ENCODE assay signal across 9 mouse cellular contexts in the genomic region with DNA sequence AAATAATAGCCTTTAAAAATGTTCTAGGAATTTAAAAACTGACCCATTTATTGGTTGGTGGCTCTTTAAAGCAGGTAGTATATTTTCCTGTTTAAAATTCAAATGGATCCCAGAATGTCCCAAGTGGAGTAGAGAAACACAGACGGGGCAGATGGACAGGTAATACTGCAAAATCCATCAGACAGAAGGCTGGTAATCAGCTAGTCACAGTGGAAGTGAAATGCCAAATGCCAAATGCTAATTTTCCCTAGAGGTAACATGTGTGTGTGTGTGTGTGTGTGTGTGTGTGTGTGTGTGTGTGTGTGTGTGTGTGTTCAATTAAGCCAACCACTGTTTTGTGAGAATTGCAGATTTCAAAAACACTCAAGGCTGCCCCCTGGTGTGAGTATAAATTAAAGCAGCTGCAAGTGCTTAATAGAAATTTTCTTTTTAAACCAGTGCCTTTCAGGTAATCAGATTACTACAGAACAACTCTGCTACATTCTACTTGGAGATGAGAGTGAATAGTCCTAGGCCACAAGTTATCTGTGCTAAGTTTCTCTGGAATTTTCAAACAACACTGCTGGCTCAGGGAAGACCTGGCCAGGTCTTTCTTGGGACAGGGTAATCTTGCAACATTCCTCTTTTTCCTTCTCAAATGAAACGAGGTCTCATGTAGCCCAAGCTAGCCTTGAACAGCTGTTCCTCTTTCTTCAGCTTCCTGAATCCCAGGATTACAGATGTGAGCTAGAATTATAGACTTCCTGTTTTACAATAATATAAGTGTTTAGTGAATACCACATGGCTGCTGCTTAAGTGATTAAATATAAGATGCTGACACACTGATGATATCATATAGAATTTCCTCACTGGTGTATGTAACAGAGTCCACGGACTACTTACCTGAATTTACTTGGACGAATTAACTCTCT.
DNase-seq lines count a peak whose midpoint lies in the region; ATAC-seq lines count a peak whose summit lies in the region.
"Had no signal": no experiment of that assay in that cellular context is flagged by ENCODE, and none has a peak within 500 bp of the region (broad histone marks: within the 10 kb centered on the region; RNA-seq: fewer than 3 reads in every experiment).

No protein-coding gene starts in this region.

- ATAC-seq in midbrain, embryonic 11.5 days (ENCODE audit: low FRiP score), result 0 out of 2 replicates have a peak, but pooled peaks have one; percentile 52
- no peak for ATAC-seq in midbrain, embryonic 16.5 days
- peak; percentile 65 for ATAC-seq in common myeloid progenitor, adult 5-6 weeks (replicated peaks; ENCODE audit: low read depth, poor library complexity, severe bottlenecking)
- ATAC-seq in hindbrain, embryonic 16.5 days, result peak; percentile 46; the same call in 1 of the 2 replicates

- DNase-seq in adrenal gland, adult 2 months, result peak; percentile 7
- no peak for DNase-seq in adrenal gland, adult 8-10 months
- no peak for DNase-seq in midbrain, embryonic 11.5 days (ENCODE audit: low spot score, missing footprints)
- DNase-seq in retina, embryonic 14.5 days (ENCODE audit: low spot score), result peak; percentile 71
- no peak for DNase-seq in c-Kit-positive CD71-positive TER-119-positive erythroid progenitor cells, embryonic 14.5 days (ENCODE audit: low spot score)

- no peak overlapping the region for H3K4me2 ChIP-seq in midbrain, embryonic 11.5 days
- no peak overlapping the region for H3K4me2 ChIP-seq in midbrain, embryonic 16.5 days (ENCODE audit: low read length)
- no peak overlapping the region for H3K4me2 ChIP-seq in hindbrain, embryonic 16.5 days (ENCODE audit: low read length)
- H3K4me2 ChIP-seq: embryonic facial prominence, embryonic 15.5 days had no signal

- no peaks in the 10 kb centered on the region for H3K9me3 ChIP-seq in midbrain, embryonic 11.5 days (ENCODE audit: control insufficient read depth, low read length)
- no peaks in the 10 kb centered on the region for H3K9me3 ChIP-seq in midbrain, embryonic 16.5 days (replicated peaks; ENCODE audit: control insufficient read depth, low read length, poor library complexity, severe bottlenecking)
- no peaks in the 10 kb centered on the region for H3K9me3 ChIP-seq in hindbrain, embryonic 16.5 days (ENCODE audit: control insufficient read depth, low read length)
- H3K9me3 ChIP-seq: embryonic facial prominence, embryonic 15.5 days had no signal

- no peak overlapping the region for H3K27ac ChIP-seq in midbrain, embryonic 11.5 days (ENCODE audit: low read depth, low read length)
- H3K27ac ChIP-seq in midbrain, embryonic 16.5 days (ENCODE audit: low read length), result no peak overlapping the region
- no peak overlapping the region for H3K27ac ChIP-seq in hindbrain, embryonic 16.5 days (ENCODE audit: low read depth, low read length)
- H3K27ac ChIP-seq: embryonic facial prominence, embryonic 15.5 days had no signal

- no peaks in the 10 kb centered on the region for H3K27me3 ChIP-seq in midbrain, embryonic 11.5 days (ENCODE audit: control insufficient read depth, insufficient read depth, low read length)
- no peaks in the 10 kb centered on the region for H3K27me3 ChIP-seq in midbrain, embryonic 16.5 days (ENCODE audit: control insufficient read depth, insufficient read depth, low read depth, low read length)
- no peaks in the 10 kb centered on the region for H3K27me3 ChIP-seq in hindbrain, embryonic 16.5 days (replicated peaks; ENCODE audit: control insufficient read depth, insufficient read depth, low read length)
- H3K27me3 ChIP-seq: embryonic facial prominence, embryonic 15.5 days had no signal

- H3K9ac ChIP-seq in midbrain, embryonic 11.5 days (ENCODE audit: low read length), result no peak overlapping the region
- H3K9ac ChIP-seq in midbrain, embryonic 16.5 days (ENCODE audit: low read depth, low read length), result no peak overlapping the region
- H3K9ac ChIP-seq in hindbrain, embryonic 16.5 days (ENCODE audit: low read depth, low read length), result no peak overlapping the region
- H3K9ac ChIP-seq: embryonic facial prominence, embryonic 15.5 days had no signal

- H3K36me3 ChIP-seq in midbrain, embryonic 11.5 days (ENCODE audit: control insufficient read depth, insufficient read depth, low read length), result no peaks in the 10 kb centered on the region
- H3K36me3 ChIP-seq in midbrain, embryonic 16.5 days (ENCODE audit: control insufficient read depth, insufficient read depth, low read length), result no peaks in the 10 kb centered on the region
- no peaks in the 10 kb centered on the region for H3K36me3 ChIP-seq in hindbrain, embryonic 16.5 days (ENCODE audit: control insufficient read depth, insufficient read depth, low read length)
- H3K36me3 ChIP-seq: embryonic facial prominence, embryonic 15.5 days had no signal

- no peak overlapping the region for H3K4me3 ChIP-seq in midbrain, embryonic 11.5 days (ENCODE audit: low read depth, low read length)
- no peak overlapping the region for H3K4me3 ChIP-seq in midbrain, embryonic 16.5 days (ENCODE audit: low read depth, low read length)
- H3K4me3 ChIP-seq in hindbrain, embryonic 16.5 days (ENCODE audit: low read length), result no peak overlapping the region
- H3K4me3 ChIP-seq: embryonic facial prominence, embryonic 15.5 days had no signal

- H3K4me1 ChIP-seq in midbrain, embryonic 11.5 days (ENCODE audit: control insufficient read depth, insufficient read depth, low read length), result no peaks in the 10 kb centered on the region
- no peaks in the 10 kb centered on the region for H3K4me1 ChIP-seq in midbrain, embryonic 16.5 days (ENCODE audit: control insufficient read depth, insufficient read depth, low read length)
- H3K4me1 ChIP-seq in hindbrain, embryonic 16.5 days (ENCODE audit: control insufficient read depth, insufficient read depth, low read depth, low read length), result no peaks in the 10 kb centered on the region
- H3K4me1 ChIP-seq: embryonic facial prominence, embryonic 15.5 days had no signal

- WGBS in midbrain, embryonic 11.5 days, result 68% methylated on average over 4 of the region's 4 CpGs
- WGBS in midbrain, embryonic 16.5 days, result 59% methylated on average over 4 of the region's 4 CpGs
- 61% methylated on average over 4 of the region's 4 CpGs for WGBS in hindbrain, embryonic 16.5 days

Comparison
In these comparisons a context has a peak if more than half of its experiments do, and no peak if none do; other contexts are left out.
1. DNase-seq: peak in adrenal gland, adult 2 months (single experiment) and retina, embryonic 14.5 days (single experiment); none in adrenal gland, adult 8-10 months (single experiment), midbrain, embryonic 11.5 days (single experiment) and c-Kit-positive CD71-positive TER-119-positive erythroid progenitor cells, embryonic 14.5 days (single experiment).